Comparison of ENCODE assay signal across 26 mouse cellular contexts in genomic region chr3:104420929-104421328, GRCm38 (mm10).
DNase-seq lines count a peak whose midpoint lies in the region; ATAC-seq and TF ChIP-seq lines count a peak whose summit lies in the region.
"Had no signal": no experiment of that assay in that cellular context is flagged by ENCODE, and none has a peak within 500 bp of the region (broad histone marks: within the 10 kb centered on the region; RNA-seq: fewer than 3 reads in every experiment).

No protein-coding gene starts in this region.

- 0 out of 2 replicates have a peak overlapping the region, but pooled peaks have one; percentile 18 for H3K9ac ChIP-seq in liver, adult 2 months (ENCODE audit: low read depth, low read length)
- no peak overlapping the region for H3K9ac ChIP-seq in liver, embryonic 16.5 days (ENCODE audit: low read depth, low read length)
- H3K9ac ChIP-seq: embryonic facial prominence, embryonic 13.5 days; forebrain, embryonic 13.5 days; liver, embryonic 14.5 days; midbrain, embryonic 13.5 days had no signal

- DNase-seq in kidney, adult 18-20 months, result peak; percentile 13
- no peak for DNase-seq in kidney, adult 8-10 months
- peak; percentile 94 for DNase-seq in liver, adult 2 months (ENCODE audit: extremely low read depth, low read depth, low spot score)
- no peak for DNase-seq in liver
- peak; percentile 18 for DNase-seq in adipocyte (ENCODE audit: low spot score)
- no peak for DNase-seq in gastrocnemius, postnatal 14 days
- no peak for DNase-seq in cerebellum, postnatal 36 days
- DNase-seq: adrenal gland, adult 2 months; cerebellum, adult 11-12 months; cerebellum, postnatal 10 days; gastrocnemius, adult 2 months; layer of hippocampus, postnatal 36 days; lung, postnatal 14 days; right cerebral cortex, postnatal 25 days; spleen, adult 18-20 months; thymus, postnatal 14 days had no signal

- H3K4me3 ChIP-seq in liver, adult 2 months (ENCODE audit: insufficient read depth, low read depth, low read length), result no peak overlapping the region
- no peak overlapping the region for H3K4me3 ChIP-seq in liver, embryonic 16.5 days (ENCODE audit: low read depth, low read length)
- H3K4me3 ChIP-seq: embryonic facial prominence, embryonic 13.5 days; erythroblast, embryonic 14.5 days; forebrain, embryonic 13.5 days; gastrocnemius, adult 2 months; hindbrain, embryonic 10.5 days; midbrain, embryonic 13.5 days had no signal

- TF ChIP-seq CTCF in liver, adult 2 months (IDR thresholded peaks at IDR 0.05; ENCODE audit: low read depth, low read length), result no peak

- no peaks in the 10 kb centered on the region for H3K27me3 ChIP-seq in liver, adult 2 months (ENCODE audit: control insufficient read depth, insufficient read depth, low read length)
- no peaks in the 10 kb centered on the region for H3K27me3 ChIP-seq in liver, embryonic 16.5 days (ENCODE audit: control insufficient read depth, insufficient read depth, low read depth, low read length)
- H3K27me3 ChIP-seq: embryonic facial prominence, embryonic 13.5 days; forebrain, embryonic 13.5 days; midbrain, embryonic 13.5 days had no signal

- peak; percentile 67 for ATAC-seq in liver, embryonic 16.5 days (ENCODE audit: low read depth)
- ATAC-seq: CD4-positive, CD25-positive, alpha-beta regulatory T cell, adult 4 months; forebrain, embryonic 13.5 days; hindbrain, embryonic 16.5 days; midbrain, embryonic 13.5 days had no signal

- intact Hi-C loops in gastrocnemius, postnatal 14 days (cut with DNase I; ENCODE audit: low total_unique reads), result no loop called here

- 22% methylated on average over 7 of the region's 7 CpGs for WGBS in liver, adult 2 months
- 47% methylated on average over 7 of the region's 7 CpGs for WGBS in liver, embryonic 16.5 days (ENCODE audit: insufficient replicate concordance)

- H3K4me1 ChIP-seq in liver, adult 2 months (ENCODE audit: control insufficient read depth, insufficient read depth, low read length), result peaks cover 20% of the 10 kb centered on the region
- peaks cover 8% of the 10 kb centered on the region for H3K4me1 ChIP-seq in liver, embryonic 16.5 days (ENCODE audit: control insufficient read depth, low read depth, low read length)
- H3K4me1 ChIP-seq: embryonic facial prominence, embryonic 13.5 days; forebrain, embryonic 13.5 days had no signal

- no peaks in the 10 kb centered on the region for H3K9me3 ChIP-seq in liver, embryonic 16.5 days (replicated peaks; ENCODE audit: control insufficient read depth, low read length)
- H3K9me3 ChIP-seq: embryonic facial prominence, embryonic 13.5 days; forebrain, embryonic 13.5 days; hindbrain, embryonic 10.5 days; midbrain, embryonic 13.5 days had no signal

- no peaks in the 10 kb centered on the region for H3K79me2 ChIP-seq in liver, adult 2 months (ENCODE audit: control insufficient read depth, insufficient read depth, low read length)

- TF ChIP-seq POLR2A in liver, adult 2 months (IDR thresholded peaks at IDR 0.05; ENCODE audit: extremely low read depth, insufficient read depth, low read length), result no peak

- H3K27ac ChIP-seq in liver, adult 2 months (replicated peaks; ENCODE audit: insufficient read depth, low read depth, low read length), result peak overlapping the region; percentile 70
- peak overlapping the region; percentile 37 for H3K27ac ChIP-seq in liver, embryonic 16.5 days (ENCODE audit: low read length)
- H3K27ac ChIP-seq: embryonic facial prominence, embryonic 13.5 days; forebrain, embryonic 13.5 days; gastrocnemius, adult 2 months; hindbrain, embryonic 10.5 days; liver, embryonic 14.5 days; midbrain, embryonic 13.5 days had no signal

- H3K4me2 ChIP-seq in liver, embryonic 16.5 days (ENCODE audit: low read depth, low read length), result no peak overlapping the region
- H3K4me2 ChIP-seq: embryonic facial prominence, embryonic 13.5 days; forebrain, embryonic 13.5 days; heart, embryonic 11.5 days; midbrain, embryonic 13.5 days had no signal

- no peaks in the 10 kb centered on the region for H3K36me3 ChIP-seq in liver, adult 2 months (ENCODE audit: control insufficient read depth, insufficient read depth, low read length)
- no peaks in the 10 kb centered on the region for H3K36me3 ChIP-seq in liver, embryonic 16.5 days (ENCODE audit: control insufficient read depth, insufficient read depth)
- H3K36me3 ChIP-seq: embryonic facial prominence, embryonic 13.5 days; hindbrain, embryonic 10.5 days; midbrain, embryonic 13.5 days had no signal

Comparison
In these comparisons a context has a peak if more than half of its experiments do, and no peak if none do; other contexts are left out.
1. DNase-seq: peak in kidney, adult 18-20 months (single experiment), liver, adult 2 months (single experiment) and adipocyte (single experiment); none in kidney, adult 8-10 months (0 of 2), liver (single experiment), gastrocnemius, postnatal 14 days (single experiment) and cerebellum, postnatal 36 days (0 of 2).